Mouse (Mus musculus) frontal cortex, adult 2 months (tissue): Measurements from ENCODE around the gene Mansc4. TPM values are rescaled to one million over a fixed set of nuclear protein-coding genes. Genes with fewer than 3 reads are reported as not detected.
A peak's percentile ranks its signal among the peaks of the same experiment; 100 is the strongest.

Source experiments
- DNase-seq, 2 experiments: peaks; one replicate each; pipeline ENCODE4 v3.0.0; 2022; ENCODE audit warnings: low spot score in 1 of 2; ENCODE audit errors: extremely low spot score in 1 of 2
- polyA plus RNA-seq: library from polyadenylated mRNA; depleted of rRNA; stranded (reverse); fragments of >200 nt; gene quantifications from 2 replicates; pipeline ENCODE4 v1.2.3, GENCODE M21; 2012; rRNA removed

Mansc4 gene
- polyA plus RNA-seq, 1 experiment, result 0.54 TPM

DNA sequence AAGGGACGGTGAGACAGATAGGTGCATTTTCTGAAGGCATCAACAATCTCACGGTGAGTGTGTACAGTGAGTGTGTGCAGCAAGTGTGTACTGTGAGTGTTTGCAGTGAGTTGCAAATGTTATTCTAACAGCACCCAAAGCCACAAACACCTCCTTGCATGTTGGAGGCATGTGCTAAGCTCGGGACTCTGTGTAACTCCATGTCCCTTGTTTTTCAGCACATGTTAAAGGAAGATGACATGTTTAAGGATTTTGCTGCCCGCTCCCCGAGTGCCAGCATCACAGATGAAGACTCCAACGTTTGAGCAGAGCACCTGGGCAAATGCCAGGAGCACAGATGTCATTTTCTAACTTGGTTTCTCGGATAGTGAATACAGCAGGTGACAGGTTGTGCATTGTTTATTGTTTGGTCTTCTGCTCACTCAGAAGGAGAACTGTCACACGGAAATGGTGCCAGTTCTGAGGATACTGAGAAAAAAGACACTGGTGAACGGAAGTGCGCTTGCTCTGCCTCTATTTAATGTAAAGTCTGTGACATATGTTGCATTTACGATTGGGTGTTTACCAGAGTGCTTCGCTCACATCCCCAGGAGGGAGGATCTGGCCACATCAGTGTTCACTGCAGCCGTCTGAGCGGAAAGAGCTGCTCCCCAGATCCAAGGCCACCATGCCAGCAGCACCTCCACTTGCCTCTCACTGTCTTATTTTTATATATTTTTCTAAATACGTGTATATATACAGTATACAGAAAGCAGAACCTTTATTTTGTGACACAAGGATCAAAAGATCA lies 56.5 kb downstream of the Mansc4 start:
- no peak for DNase-seq

DNA sequence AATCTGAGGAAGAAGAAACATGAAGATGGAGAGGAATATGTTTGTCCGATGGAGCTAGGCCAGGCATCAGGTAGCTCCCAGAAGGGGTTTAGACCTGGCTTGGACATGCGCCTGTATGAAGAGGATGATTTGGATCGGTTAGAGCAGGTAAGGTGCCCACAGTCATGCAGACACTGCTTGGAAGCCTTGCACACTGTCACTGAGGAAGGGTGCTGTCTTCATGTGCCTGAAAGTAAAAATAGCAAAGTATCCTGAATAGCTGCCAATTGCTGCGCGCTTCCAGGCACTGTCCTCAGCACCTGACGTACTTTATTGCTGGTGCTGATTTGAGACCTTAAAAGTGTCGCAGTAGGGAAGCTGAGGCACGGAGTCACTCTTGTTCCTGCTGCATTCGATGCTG lies 57.2 kb downstream of the Mansc4 start:
- peak in 1 of 2 experiments; percentile 23 for DNase-seq

DNA sequence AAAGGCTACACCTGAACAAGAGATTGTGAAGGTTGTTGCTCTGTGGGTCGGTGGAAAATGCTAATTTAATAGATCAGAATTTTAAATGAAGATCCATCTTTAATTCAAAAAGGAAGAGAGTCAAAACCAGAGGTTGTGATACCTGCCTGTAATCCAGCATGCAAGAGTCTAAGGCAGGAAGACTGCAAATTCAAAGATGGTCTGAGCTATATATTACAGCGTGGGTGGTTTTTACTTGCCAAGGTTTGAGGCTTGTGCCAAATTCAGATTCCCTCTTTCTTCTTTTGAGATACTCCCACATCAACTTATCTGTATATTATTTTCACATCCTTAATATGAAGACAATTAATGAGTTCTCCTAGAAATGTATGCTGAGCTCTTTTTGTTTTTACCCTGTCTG lies 58.4 kb downstream of the Mansc4 start:
- DNase-seq, result peak in 1 of 2 experiments; percentile 32

Other genes with a start within 250 kb of the Mansc4 start
- gene Smco2, start 236.9 kb downstream of the Mansc4 start, polyA plus RNA-seq, result 0.08 and 0.20 TPM in 2 replicates
- 51.1 and 60.2 TPM in 2 replicates for gene Ppfibp1, start 198.5 kb downstream of the Mansc4 start, polyA plus RNA-seq
- gene 1700034J05Rik, start 132.6 kb downstream of the Mansc4 start, polyA plus RNA-seq, result not detected in 2 replicates
- 3.4 and 3.8 TPM in 2 replicates for gene Rep15, start 54.4 kb downstream of the Mansc4 start, polyA plus RNA-seq
- gene Mrps35, start 44.3 kb downstream of the Mansc4 start, polyA plus RNA-seq, result 32.6 and 35.4 TPM in 2 replicates
- gene Klhl42, start 4.3 kb upstream of the Mansc4 start, polyA plus RNA-seq, result 13.0 and 14.4 TPM in 2 replicates
- gene Pthlh, start 177.2 kb upstream of the Mansc4 start, polyA plus RNA-seq, result 2.8 and 2.9 TPM in 2 replicates